Mouse (Mus musculus) CD4-positive helper T cell, adult 2 months (primary cell): Measurements from ENCODE around the gene Cd96.

Experiments used
- DNase-seq: peaks from one replicate; pipeline ENCODE4 v3.0.0-alpha.2; 2012; ENCODE audit warnings: low read depth, missing footprints, low spot score

Cd96 gene

DNA sequence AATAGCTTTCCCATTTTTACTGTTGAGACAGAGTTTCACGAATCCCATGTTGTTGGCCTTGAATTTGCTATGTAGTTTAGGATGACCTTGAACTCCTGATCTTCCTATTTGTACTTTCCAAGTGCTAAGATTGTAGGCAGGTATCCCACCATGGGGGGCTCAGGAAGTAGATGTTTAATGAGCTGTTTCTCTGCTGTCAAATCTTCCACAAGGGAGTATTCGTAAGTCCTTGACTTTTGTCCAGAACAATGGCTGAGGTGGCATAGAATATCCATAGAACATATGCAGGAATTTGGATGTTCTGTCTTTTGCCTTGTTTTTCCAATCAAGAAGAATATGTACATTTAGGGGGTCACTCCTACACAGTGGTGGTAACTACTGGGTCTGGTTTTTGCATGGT lies 73.1 kb downstream of the Cd96 start:
- no peak for DNase-seq

GRCm38 (mm10) chr16:46036261-46036660 lies 83.8 kb downstream of the Cd96 start:
- no peak for DNase-seq

DNA sequence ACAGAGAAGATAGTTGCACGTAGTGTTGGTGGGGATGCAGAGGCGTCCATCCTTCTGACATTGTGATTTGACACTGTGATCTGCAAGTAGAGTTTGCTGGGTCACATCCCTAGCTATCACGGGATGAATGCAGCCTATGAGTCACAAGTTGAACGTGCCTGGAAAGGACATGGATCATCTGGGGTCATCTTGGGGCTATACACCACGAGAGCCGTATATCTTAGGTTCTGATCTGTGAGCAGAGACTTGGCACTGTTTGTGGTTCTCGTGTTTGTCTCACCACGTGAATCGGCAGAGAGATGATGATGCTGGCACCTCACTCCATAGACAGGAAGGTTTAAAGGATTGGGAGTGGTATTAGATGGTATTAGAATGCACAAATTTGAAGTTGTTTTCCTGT lies 86.2 kb downstream of the Cd96 start:
- DNase-seq, result no peak

DNA sequence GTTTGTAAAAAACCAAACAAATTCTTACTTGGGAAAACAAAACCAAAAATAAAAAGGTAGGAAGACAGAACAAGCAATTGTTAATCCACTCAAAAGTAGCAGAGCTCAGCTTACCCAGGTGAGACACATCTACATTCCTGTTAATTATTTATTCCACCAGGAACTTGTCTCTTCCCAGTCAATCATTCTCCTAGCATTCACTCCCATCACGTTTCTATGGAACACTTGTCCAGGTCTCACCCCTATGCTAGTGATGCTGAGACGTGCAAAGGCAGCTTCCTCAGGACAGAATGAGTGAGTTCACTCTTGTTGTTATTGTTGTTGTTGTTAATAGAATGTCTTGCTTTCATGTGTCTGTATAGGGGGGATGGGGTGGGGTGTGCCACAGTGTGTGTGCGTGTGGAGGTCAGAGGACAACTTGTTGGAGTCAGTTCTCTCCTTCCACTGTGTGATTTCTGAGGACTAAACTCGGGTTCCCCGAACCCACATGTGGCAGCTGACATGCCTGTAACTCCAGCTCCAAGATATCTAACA lies 97.0 kb downstream of the Cd96 start:
- no peak for DNase-seq

DNA sequence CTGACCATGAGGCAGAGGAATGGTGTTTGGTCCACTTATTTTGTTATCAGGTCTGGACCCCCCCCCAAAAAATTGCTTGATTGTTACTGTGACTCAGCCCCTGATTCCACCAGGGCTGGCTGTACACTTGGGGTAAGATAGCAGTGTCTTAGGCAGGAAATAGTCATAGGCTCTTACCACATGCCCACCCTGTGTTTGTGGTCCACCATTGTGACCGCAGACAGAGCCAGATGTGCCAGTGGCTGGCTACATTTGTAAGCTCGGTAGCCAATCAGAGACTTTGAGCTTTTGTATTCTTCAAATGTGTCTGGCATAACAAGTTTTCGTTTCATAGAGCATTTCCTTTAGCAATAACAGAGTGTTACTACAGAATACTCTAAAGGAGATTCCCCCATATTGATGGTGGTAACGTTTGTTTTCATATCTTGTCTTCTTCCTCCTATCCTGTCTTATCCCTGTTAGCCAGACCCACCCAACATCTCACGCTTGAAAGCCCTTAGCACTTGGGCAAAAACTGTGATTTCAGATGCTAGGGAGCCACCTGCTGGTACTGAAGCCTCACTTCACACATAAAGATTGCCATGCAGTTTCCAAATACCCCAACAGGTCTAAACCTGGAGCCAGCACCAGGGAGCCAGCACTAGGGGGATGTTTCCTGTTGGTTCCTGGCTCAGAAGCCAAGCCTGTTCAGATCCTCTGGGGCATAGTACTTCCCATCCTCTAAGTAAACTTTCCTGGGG lies 97.7 kb downstream of the Cd96 start:
- peak; percentile 75 for DNase-seq

DNA sequence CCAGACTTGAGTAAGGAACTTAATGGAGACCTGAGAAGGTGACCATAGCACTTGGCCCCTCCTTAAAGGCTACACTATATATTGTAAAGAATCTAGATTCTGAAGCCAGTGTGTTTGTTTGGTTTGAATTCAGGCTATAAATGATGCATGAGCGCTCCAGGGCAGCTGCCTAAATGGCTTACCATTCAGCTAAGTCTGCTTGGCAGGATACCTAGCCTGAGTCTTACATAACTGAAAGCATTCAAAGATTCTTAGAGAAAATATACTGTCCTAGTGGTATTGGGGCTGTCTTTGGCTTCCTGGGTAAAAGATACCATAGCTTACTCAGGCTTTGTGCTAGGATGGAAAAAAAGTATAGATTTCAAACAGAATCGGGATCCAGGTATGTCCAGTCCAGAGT lies 98.7 kb downstream of the Cd96 start:
- no peak for DNase-seq

- DNase-seq, result no peak
Observed at GRCm38 (mm10) chr16:46020396-46020795, 99.7 kb downstream of the Cd96 start.

DNA sequence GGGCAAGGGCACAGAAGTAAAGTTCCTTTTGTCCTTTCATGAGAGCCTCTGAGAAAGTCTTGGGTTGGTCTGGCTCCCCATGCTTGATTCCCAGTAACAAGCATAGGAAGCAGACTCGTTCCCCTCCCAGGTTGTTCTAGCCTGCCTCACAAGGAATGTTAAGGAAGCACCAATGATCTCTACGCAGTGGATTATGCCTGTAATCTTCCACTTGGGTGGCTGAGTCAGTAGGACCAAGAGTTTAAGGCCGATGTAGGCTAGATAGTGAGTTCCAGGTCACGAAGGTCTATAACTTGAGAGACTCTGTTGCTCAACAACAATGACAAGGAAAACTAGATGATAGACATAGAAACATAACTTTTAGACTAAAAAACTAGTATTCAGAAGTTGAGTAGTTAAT lies 100.3 kb downstream of the Cd96 start:
- no peak for DNase-seq

DNA sequence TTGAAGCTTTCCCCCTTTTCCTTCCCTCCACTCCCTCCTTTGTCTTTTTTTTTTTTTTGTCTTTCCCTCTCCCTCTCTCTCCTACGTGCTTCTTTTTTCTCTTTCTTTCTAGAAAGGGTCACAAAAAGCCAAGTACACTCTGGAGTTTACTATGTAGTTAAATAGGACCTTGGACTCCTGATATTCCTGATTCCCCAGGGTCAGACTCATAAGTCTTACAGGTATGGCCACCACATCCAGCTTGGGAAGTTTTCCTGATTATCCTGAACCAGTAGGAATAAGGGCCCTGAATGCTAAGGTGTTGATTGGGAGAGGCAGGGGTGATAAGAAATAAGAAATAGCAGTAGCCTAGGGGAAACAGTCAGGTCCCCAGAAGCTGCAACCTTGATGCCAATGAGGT lies 100.7 kb downstream of the Cd96 start:
- DNase-seq, result no peak

- DNase-seq, result no peak
Observed at GRCm38 (mm10) chr16:46011696-46012095, 108.4 kb downstream of the Cd96 start.

DNA sequence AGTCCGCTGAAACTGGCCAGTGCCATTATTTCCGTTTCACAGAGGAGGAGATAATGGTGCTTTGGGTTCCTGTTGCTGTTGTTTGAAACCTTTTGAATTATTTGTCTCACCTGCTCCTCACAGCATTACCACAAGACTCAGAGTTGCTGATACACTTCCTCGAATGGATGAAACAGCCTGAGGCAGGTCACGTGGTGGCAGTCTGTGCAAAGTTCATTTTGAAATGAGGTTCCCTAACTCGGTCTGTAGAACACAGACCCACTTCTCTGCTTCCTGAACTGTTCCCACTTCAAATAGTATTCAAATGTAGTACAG lies 109.2 kb downstream of the Cd96 start:
- peak; percentile 86 for DNase-seq

DNA sequence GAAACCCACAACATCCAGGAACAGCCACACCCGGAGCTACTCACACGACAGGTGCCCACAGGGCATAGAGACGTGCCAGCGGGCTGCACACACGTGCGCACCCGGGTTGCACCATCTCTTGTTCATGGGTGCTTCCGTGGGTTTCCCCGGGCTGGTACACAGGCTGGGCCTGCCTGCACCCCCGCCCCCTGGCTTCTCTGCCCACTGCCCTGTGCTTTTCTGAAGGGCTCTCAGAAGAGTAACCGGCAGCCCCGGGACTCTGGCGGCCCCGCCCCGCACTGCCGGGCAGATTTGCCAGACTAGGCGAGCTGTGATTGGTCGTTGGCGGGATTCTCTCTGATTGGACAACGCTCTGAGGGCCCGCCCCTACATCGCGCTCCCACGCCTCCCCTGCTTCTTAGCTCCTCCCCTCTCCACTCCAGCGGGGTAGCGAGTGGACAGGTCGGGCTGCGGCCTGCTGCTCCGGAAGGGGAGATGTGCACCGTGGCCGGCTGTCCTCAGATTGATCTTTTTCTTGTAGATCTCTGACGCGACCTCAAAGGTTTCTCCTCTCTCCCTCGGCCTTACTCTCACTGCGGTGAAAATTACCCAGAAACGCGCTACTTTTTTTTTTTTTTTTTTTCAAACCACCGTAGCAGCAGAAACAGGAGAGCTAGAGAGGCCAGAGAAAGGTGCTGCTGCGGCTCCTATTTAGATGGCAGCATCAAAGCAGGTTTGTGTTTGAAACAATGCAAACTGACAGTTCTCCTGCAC lies 109.7 kb downstream of the Cd96 start, which contains the start of gene Plcxd2:
Gene Plcxd2 (minus strand): TSS at position 66 of the 753 bp plus-strand sequence.
- DNase-seq, result peak; percentile 95

DNA sequence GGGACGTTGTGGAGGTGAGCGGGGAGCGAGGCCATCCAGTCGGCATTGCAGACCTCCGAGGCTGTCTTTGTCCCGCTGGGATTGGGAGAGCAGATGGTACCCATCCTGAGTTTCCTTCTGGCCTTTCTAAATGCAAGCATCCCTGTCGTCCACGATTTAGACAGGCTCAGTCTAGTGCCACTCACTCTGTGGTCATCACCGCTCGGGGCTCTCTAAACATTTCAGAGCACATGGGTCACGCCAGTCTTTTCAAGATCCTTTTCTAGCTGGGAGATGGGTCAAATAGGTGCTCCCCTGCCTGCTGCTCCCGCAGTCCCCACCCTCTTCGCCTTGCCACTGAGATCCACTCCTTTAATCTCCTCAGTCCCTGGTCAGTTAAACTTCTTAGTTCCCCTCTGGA lies 110.3 kb downstream of the Cd96 start:
- DNase-seq, result no peak

DNA sequence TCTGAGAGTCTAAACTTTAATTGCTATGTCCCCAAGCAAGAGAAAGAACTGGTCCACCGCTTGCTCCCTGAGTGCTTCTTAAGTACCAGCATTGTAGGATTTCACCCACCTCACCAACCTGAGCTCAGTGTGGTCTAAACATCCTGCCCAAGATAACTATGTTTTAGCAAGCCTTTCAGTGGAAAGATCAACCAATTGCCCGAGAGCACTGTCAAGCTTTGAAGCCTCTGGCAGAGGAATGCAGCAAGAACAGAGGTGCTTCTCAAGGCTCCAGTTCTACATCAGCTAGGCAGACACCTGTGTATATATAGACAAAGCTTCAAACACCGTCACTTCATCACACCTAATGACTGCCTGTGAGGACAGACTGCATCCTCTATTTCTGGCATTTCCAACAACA lies 111.3 kb downstream of the Cd96 start:
- DNase-seq, result peak; percentile 62

- DNase-seq, result no peak
Observed at GRCm38 (mm10) chr16:46008036-46008605, 111.9 kb downstream of the Cd96 start.

DNA sequence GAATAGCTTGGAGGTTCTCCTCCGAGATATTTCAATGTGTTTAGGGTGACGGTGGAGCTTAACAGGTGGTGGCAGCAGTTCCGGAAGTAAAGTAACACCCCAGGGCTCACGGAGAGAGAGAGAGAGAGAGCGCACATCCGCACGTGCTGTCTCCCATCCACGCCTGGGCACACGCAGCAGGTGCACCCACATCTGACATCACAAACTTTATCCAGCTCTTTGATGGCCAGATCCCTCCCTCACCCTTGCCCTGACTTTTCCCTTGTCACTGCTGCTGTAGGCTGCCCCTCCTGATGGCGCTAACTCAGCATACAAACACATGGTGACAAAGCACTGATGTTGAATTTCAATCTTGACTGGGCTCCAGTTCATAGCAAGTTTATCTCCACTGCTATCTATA lies 113.8 kb downstream of the Cd96 start:
- peak; percentile 81 for DNase-seq

GRCm38 (mm10) chr16:46001550-46002166 lies 118.4 kb downstream of the Cd96 start:
- peak; percentile 77 for DNase-seq

- DNase-seq, result peak; percentile 29
Observed at GRCm38 (mm10) chr16:46000976-46001375, 119.1 kb downstream of the Cd96 start.

- no peak for DNase-seq
Observed at GRCm38 (mm10) chr16:45999374-46000191, 120.5 kb downstream of the Cd96 start.

GRCm38 (mm10) chr16:45998231-45998630 lies 121.8 kb downstream of the Cd96 start:
- DNase-seq, result peak; percentile 72
